Mouse (Mus musculus) T-helper 2 cell (primary cell): ENCODE results near the gene Ldhal6b.

Source experiments
- in situ Hi-C: fragments of 300-600 bp; cut with MboI, MseI; formaldehyde crosslinking; loops from one replicate; pipeline ENCODE4 v1.15.1; 2025; ENCODE audit warnings: high pct_unique_total_duplicates

Ldhal6b gene

DNA sequence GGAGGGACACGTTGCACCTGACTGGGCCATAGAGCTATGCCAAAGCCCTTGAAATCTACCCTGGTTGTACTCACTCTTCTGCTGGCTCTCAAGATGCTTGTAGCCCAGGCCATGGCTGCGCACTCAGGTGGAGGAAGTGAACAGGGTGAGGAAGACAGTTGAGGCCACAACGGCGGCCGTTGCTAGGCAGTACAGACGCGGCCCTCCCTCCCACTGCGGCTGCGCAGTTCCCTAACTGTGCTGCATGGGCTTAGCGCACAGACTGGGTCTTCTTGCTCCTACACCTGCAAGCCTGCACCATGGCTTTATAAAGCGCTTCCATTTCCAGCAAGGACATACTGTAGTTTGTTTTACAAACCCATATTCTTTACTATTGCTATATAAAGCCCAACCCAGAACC is at the start of gene Ldhal6b:
TSS of gene Ldhal6b (minus strand) at position 223 of the 400 bp plus-strand sequence.
- in situ Hi-C loops = loop anchor here (5.0 kb wide), 1 partner anchor 269 kb away; no protein-coding TSS in a partner anchor

DNA sequence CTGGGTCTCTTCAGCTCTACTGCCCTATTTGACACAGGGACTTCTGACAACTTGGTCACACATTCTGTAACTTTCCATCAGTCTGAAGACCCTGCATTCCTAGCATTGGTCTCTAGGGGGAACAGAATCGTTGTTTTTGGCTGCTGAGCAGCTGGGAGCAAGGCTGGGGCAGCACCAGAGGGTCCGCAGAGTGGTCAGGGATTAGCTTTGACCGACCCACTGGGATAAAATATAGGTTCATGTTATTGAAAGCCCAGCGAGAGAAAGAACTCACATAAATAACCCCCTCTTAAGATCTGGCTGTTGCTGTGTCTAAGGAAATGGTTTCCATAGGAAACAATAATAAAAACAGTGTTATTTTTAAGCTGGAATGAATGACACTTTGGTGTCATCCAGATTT is 48.6 kb upstream of the Ldhal6b start:
- in situ Hi-C loops = no loop called here

DNA sequence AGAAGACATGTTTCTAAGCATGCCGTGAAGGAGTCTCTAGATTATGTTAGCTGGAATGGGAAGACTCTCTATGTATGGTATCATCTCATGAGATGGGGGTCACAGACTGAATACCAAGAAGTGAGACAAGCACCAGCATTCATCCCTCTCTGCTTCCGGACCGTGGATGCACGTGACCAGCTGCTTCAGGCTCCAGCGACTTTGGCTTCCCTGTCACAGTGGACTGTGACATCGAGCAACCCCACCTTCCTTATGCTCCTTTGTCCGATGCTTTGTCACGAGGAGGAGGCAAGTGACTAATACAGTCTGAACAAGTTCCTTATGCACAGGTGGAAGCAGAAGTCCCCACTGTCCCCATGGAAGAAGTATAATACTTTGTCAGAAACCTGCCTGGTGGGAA is 48.2 kb upstream of the Ldhal6b start:
- in situ Hi-C loops = no loop called here

GRCm38 (mm10) chr17:5463912-5464311 is 45.3 kb upstream of the Ldhal6b start:
- in situ Hi-C loops = no loop called here

- in situ Hi-C loops = no loop called here
These were observed 35.1 kb upstream of the Ldhal6b start for GRCm38 (mm10) chr17:5453657-5454056.

GRCm38 (mm10) chr17:5443751-5444150 is 25.2 kb upstream of the Ldhal6b start:
- in situ Hi-C loops = loop anchor here (5.0 to 25.0 kb wide), 2 partner anchors 304 to 469 kb away; no protein-coding TSS in a partner anchor

DNA sequence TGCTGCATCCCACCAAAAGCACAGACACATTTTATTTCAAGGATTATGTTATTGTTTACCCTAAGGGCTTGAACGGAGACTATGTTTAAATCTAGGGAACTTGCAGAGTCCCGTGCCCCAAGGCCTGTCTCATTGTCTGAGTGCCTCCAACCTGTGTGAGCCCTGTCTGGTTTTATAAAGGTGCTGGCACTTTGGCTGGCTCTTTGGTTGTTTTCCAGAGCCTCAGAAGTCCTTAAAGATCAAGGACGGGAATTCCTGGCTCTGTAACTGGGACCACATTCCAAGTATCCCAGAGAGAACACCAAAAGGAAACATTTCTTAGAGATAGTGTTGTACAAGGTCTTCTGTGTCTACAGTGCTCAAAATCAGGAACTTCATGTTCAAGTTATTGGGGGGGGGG is 24.7 kb upstream of the Ldhal6b start:
- in situ Hi-C loops = loop anchor here (5.0 to 25.0 kb wide), 2 partner anchors 304 to 469 kb away; no protein-coding TSS in a partner anchor

- in situ Hi-C loops = loop anchor here (5.0 to 25.0 kb wide), 2 partner anchors 305 to 470 kb away; no protein-coding TSS in a partner anchor
These were observed 23.8 kb upstream of the Ldhal6b start for GRCm38 (mm10) chr17:5442403-5442802.

DNA sequence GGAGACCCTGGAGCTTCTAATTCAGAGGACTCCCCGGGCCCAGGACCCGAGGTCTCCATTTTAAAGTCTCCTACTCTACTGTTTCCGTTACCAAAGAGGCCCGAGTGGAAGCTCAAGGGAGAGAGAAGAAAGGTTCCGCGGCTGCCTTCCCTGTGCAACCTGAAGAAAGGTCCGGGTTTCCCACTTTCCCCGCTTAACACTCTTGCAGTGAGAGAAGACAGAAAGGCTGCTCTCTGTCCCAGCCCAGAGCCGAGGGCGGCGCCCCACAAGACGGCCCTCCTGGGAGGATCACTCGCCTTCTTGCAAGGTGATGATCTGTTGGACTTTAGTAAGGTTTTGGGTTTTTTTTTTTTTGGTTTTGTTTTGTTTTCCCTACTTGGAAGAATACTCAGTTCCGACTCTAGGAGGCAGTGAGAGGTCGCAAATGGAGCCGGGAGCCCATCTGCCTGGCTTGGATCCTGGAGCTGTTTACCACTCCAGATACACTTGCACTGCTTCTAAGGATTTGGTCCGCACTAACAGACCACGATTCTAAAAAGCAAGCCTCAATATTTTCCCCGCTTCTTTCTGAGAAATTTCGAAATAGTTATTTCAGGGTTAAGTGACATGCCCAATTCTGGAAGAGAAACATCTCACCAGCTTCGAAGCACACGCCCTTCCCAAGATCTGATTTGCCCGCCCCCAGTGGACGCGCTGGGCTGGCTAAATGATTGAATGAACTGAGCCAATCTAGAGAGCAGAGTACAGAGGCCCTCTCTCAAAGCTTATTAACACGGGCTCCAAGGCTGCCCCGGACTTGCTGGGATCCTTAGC is 21.8 kb upstream of the Ldhal6b start, which contains the start of gene Tmem242:
TSS of gene Tmem242 (minus strand) at position 101 of the 813 bp plus-strand sequence.
- in situ Hi-C loops = loop anchor here (5.0 to 25.0 kb wide), 2 partner anchors 307 to 472 kb away; no protein-coding TSS in a partner anchor

GRCm38 (mm10) chr17:5439831-5440158 is 21.2 kb upstream of the Ldhal6b start:
- in situ Hi-C loops = loop anchor here (5.0 to 25.0 kb wide), 4 partner anchors 37 to 473 kb away; no protein-coding TSS in a partner anchor

GRCm38 (mm10) chr17:5429772-5430133 is 11.2 kb upstream of the Ldhal6b start:
- in situ Hi-C loops = loop anchor here (10.0 to 25.0 kb wide), 2 partner anchors 295 to 483 kb away; no protein-coding TSS in a partner anchor

DNA sequence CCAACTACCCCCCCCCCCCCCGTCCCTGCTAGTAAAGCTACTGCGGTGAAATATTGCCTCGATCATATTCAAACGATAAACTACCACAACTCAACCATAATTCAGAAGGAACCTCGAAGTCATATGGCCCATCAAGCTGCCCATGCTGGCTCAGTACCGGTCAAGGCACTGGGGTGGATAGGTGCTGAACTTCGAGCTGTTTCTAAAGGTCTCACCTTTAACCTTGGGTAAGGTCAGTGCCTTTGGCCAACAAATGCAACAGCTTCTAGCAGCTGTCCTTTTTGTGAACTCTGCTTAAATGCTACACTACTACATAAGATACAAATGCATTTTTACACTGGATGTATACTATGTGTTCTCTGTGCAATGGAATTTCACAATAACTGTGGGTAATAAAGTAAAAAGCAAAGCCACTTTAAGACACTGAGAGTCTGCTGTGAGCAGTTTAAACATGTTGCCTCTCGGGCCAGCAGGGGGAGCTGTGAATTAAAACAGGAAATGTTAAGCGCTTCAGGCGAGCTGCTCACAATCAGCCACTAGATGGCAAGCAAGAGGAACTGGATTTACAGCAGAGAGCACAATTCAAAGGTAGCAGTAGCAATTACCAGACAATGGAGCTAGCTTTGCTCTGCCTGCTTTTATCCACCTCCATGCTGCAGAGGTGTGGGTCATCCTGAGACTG is 10.7 kb upstream of the Ldhal6b start:
- in situ Hi-C loops = loop anchor here (25.0 kb wide), 1 partner anchor 483 kb away; no protein-coding TSS in a partner anchor

DNA sequence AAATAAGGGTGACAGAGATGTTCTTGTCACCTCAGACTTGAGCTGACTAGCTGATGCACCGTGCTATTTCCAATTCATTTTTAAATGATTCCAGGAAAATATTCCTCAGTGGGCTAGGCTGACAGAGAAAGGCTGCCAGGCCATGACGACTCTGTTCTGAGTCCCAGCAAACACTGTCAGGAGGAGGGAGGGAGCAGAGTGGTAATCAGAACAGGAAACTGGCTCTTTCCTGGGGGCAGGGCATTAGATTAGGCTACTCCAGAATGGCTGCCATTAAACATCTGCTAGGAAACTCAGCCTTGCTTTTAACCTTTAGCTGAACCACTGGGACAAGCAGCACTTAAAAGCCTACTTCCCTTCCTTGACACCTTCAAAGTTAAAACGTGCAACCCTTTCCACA is 6.6 kb upstream of the Ldhal6b start:
- in situ Hi-C loops = loop anchor here (25.0 kb wide), 1 partner anchor 487 kb away; no protein-coding TSS in a partner anchor

DNA sequence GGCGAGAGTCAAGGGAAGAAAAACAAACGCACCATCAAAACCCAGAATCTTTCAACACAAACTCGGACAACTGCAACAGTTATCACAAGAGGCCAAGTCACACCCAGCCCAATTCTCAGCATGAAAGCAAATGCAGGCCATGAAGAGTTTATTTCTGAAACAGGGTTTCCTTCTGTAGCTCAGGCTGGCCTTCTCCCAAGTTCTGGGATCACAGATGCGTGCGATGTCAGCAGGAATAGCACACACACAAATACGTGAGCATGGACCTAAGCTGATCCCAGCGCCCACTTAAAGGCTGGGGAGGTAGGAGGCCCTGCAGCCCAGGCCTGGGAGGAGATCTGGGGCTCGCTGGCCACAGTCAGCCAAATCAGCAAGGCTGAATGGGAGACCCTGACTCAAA is 5.6 kb upstream of the Ldhal6b start:
- in situ Hi-C loops = no loop called here

GRCm38 (mm10) chr17:5421835-5422234 is 3.3 kb upstream of the Ldhal6b start:
- in situ Hi-C loops = no loop called here

GRCm38 (mm10) chr17:5419771-5420518 is 1.4 kb upstream of the Ldhal6b start:
- in situ Hi-C loops = loop anchor here (5.0 kb wide), 1 partner anchor 267 kb away; no protein-coding TSS in a partner anchor

DNA sequence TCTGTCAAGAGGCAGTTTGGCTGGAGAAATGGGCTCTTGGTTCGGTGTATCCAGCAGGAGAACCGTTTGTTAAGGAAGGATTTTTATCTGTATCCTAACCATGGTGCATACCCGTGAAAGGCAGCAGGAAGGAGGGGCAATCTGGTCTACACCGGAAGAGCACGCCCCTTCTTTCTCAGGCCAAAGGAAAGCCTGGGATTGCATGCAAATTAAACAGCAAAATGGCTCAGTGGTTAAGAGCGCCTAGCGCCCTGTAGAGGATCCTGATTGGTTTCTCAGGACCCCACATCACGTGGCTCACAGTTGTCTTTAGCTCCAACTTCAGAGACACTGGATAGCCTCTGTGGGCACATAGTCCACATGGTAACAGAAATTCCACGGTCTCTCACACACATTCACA is 489 bp upstream of the Ldhal6b start:
- in situ Hi-C loops = loop anchor here (5.0 kb wide), 1 partner anchor 268 kb away; no protein-coding TSS in a partner anchor

DNA sequence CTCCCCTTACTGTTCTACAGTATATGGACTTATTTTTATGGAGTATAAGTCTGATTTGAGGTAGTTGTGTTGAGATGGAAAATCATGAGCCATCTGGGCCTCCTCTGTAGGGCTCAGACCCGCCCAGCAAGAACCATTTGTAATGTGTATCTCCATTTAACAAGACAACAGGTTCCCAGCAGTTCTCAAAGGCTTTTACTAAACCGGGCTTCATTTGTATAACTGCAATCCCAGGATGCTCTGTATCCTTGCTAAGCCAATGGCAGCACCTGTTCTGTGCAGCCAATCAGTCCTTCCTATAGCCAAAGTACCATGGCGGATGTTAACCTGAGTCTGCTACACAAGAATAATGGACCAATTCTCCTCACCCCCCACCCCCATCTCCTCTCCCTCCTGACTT is 2.0 kb downstream of the Ldhal6b start:
- in situ Hi-C loops = loop anchor here (5.0 kb wide), 1 partner anchor 271 kb away; no protein-coding TSS in a partner anchor

GRCm38 (mm10) chr17:5414041-5414440 is 4.5 kb downstream of the Ldhal6b start:
- in situ Hi-C loops = no loop called here

- in situ Hi-C loops = no loop called here
These were observed 5.2 kb downstream of the Ldhal6b start for GRCm38 (mm10) chr17:5413350-5413749.

- in situ Hi-C loops = no loop called here
These were observed 5.8 kb downstream of the Ldhal6b start for GRCm38 (mm10) chr17:5412740-5413139.
